Mouse (Mus musculus): ENCODE data around the gene P3h4.

DNA sequence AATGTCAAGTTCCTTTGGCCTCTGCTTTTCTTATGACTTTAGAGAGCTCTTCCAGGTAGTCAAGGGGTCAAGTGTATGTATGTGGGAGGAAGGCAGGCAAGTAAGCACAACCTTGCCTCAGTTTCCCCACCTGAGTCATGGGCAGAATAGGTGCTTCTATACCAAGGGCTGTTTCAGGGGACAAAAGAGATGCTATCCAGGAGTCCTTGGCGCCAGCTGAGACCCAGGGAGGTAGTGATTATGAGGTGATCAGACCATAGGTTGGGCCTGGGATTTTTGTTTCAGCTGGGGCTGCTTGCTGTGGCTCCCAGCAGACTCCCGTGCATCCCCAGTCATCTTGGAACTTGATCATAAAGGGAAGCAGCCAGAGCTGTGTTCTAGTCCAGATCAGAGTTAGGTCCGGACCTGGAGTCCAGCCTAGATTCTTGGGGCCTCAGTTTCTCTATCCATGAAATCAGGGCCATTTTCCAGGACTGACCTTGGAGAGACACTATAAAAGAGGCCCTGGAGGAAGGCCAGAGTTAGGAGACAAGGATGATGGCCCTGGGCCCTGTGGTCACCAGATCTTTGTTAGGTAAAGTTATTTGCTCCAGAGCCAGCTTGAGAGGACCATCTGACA lies 10.1 kb downstream of the P3h4 start:
- TF ChIP-seq POLR2A (IDR thresholded peaks at IDR 0.05; ENCODE audit: low read depth, low read length), result no peak
- no peak for TF ChIP-seq CTCF (IDR thresholded peaks at IDR 0.05; ENCODE audit: borderline replicate concordance, insufficient read depth, low read length)
